Mouse (Mus musculus) G1E (cell line): ENCODE measurements around the gene Slc15a4.

Source experiments
- CTCF ChIP-seq: IDR thresholded peaks from 2 replicates; pipeline ENCODE4 v1.5.1; 2012; ENCODE audit warnings: low read depth, low read length, inconsistent platforms, mixed read lengths
- GATA1 ChIP-seq: IDR thresholded peaks from 2 replicates; pipeline ENCODE4 v1.6.1; 2012; ENCODE audit warnings: borderline replicate concordance, low read length, inconsistent platforms, mixed read lengths
- GATA2 ChIP-seq: IDR thresholded peaks from 2 replicates; pipeline ENCODE4 v1.6.1; 2012; ENCODE audit warnings: low read depth, low read length, inconsistent platforms, borderline replicate concordance
- POLR2AphosphoS5 ChIP-seq: IDR thresholded peaks from 2 replicates; pipeline ENCODE4 v1.6.1; 2012; ENCODE audit warnings: low read depth, low read length, inconsistent platforms; ENCODE audit not compliant: insufficient replicate concordance
- TAL1 ChIP-seq: conservative IDR thresholded peaks from 2 replicates; pipeline ENCODE4 v1.6.1; 2012; ENCODE audit warnings: low read depth, low read length, inconsistent platforms, mixed read lengths

- no peak for TF ChIP-seq CTCF
- TF ChIP-seq GATA1, result no peak
- TF ChIP-seq TAL1, result no peak
- TF ChIP-seq POLR2AphosphoS5, result no peak
- no peak for TF ChIP-seq GATA2
Observed at GRCm38 (mm10) chr5:127611881-127612280, 20.8 kb downstream of the Slc15a4 start.
